Mouse (Mus musculus): ENCODE results near the gene Gps2.

The Gps2 gene

DNA sequence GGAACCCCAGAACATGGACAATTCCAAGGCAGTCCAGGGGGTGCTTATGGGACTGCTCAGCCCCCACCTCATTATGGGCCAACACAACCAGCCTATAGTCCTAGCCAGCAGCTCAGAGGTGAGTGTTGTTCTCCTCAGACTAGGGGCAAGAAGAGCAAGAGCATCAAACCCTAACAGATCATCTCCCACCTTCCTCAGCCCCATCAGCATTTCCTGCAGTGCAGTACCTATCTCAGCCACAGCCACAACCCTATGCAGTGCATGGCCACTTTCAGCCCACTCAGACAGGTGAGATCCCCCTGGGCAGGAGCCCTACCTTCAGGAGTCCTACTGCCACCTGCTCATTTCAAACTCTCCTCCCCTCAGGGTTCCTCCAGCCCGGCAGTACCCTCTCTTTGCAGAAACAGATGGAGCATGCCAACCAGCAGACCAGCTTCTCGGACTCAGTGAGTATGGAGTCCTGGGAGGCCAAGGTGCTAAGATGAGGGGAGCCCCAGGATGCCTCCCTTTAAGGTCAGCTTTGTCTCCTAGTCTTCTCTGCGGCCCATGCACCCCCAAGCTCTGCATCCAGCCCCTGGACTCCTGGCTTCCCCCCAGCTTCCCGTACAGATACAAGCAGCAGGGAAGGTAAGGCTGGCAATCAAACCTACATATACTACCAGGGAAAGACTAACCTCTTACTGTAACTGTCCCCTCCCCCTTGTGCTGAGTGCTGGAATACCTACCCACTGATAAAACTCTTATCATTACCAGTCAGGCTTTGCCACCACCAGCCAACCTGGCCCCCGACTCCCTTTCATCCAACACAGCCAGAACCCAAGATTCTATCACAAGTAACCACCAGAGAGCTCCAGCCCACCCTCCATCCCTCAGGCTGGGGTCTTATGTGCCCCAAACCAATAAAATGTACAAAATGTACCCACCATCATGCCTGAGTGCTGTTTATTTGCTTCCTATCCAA is 2.3 kb downstream of the Gps2 start:
- CTCF ChIA-PET = no interaction called here

DNA sequence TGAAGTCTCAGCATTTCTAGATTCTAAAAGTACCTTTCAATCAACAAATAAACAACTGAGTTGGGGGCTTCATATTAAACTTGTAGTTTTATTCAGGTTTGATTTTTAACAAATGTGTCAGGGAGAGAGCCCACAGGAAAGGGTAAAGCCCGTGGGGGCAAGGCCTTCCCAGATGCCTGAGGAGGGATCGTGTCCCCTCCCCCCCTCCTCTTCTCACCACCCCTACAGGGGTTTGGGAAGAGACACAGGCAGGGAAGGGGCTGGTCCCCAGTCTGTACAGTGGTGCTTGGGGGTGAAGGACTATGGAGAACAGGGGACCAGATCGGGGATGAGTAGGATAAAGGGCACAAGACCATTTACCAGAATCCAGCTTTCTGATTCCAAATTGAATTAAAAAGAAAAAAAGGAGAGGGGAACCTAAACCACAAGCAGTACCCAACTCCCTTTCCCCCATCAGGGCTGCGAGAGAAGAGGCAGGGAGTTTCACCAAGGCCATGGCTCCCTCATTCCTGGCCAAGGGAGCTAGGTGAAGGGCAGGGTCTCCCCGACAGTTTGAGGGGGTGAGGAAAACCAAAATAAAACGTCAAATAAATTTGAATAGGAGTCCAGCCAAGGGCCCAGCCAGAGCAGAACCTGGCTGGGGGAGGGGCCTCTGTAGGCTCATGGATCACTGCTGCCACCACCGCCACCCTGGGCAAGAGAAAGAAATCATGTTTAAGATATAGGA is 3.1 kb downstream of the Gps2 start:
- CTCF ChIA-PET = interaction anchor here (0.8 kb wide), 1 partner anchor 22 kb away, joined by 3 read pairs; no protein-coding TSS in a partner anchor

DNA sequence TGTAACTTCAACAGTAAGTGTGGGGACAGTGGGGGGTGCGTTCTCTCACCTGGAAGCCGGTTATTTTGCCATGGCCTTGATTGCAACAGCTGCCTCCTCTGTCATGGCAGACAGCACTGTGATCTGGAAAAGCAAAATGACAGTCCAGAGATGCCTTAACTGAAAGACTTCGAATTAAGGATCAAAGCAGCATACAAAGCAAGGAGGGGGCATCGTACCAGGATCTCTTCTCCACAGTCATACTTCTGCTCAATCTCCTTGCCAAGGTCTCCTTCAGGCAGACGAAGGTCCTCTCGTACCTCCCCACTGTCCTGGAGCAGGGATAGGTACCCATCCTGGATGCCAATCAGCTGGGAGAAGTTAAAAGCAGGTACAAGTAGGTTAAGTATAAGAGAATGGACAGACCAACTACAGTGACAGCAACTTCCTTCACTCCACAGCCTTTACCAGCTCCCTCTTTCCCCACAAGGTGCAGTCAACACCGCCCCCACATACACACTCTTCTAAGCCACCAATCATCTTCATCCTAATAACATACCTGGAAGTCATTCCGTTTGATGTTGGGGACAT is 3.8 kb downstream of the Gps2 start:
- CTCF ChIA-PET = interaction anchor here (0.8 kb wide), 1 partner anchor 23 kb away, joined by 3 read pairs; no protein-coding TSS in a partner anchor

DNA sequence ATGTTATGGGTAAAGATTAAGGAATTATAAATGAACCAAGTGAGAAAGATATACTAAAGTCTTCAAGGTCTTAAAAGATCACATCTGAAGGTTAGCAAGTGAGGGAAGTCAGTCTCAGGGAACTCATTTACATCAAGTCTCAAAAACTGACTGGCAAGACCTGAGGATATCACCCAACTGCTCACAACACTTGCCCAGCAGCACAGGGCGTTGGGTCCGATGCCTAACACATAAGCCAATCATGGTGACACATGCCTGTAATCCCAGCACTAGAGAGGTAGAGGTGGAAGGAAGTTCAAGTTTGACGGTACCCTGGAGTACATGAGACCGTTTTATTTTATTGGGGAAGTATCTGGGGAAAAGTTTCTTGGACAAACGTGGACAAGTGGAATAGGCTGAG is 4.4 kb downstream of the Gps2 start:
- CTCF ChIA-PET = no interaction called here

DNA sequence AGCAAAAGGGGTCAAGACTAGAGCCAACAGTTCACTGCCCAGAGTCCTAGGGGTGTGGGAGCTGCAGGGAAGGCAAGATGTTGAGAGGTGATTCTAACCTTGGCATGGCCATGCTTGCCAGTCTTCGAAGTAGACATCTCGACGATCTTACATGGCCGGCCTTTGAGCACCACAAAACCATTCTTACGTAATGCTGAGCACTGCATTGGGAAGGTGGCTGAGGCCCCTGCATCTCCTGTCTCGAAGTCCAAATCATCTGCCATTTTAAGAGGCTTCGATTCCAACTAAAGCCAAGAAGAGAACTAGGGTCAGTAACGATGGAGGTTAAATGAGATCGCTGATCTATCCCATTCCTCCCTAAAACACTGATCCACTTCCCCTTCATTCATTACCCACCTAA is 5.4 kb downstream of the Gps2 start:
- CTCF ChIA-PET = no interaction called here

DNA sequence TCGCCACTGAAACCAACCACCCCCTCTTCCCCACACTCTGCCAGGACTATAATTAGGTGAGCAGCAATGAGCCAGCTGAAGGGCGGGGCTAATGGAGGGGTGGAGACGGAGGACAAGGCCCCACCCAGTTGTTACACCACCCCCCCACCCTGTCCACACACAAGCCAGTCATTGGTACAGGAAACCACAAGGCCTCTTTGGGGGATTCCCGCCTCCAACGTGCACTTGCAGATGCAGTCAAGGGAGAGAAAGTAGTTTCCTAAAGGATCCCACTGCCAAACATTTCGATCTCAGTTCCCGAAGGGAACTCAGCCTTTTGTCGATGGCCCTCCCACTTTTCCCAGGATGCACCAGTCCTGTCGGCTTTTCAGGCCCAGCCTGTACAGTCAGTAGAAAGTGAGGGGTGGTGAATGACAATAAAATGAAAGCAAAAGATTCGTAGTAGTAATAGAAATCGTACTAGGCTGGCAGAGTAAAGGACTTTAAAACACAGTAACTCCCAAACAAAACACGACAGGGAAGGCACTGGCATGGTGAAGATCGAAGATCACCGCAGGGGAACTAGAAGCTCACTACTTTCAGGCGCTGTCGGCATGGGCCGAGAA is 6.1 kb downstream of the Gps2 start:
- CTCF ChIA-PET = interaction anchor here (0.9 to 2.6 kb wide), 2 partner anchors 13 to 36 kb away, joined by 3 to 7 read pairs; no protein-coding TSS in a partner anchor

DNA sequence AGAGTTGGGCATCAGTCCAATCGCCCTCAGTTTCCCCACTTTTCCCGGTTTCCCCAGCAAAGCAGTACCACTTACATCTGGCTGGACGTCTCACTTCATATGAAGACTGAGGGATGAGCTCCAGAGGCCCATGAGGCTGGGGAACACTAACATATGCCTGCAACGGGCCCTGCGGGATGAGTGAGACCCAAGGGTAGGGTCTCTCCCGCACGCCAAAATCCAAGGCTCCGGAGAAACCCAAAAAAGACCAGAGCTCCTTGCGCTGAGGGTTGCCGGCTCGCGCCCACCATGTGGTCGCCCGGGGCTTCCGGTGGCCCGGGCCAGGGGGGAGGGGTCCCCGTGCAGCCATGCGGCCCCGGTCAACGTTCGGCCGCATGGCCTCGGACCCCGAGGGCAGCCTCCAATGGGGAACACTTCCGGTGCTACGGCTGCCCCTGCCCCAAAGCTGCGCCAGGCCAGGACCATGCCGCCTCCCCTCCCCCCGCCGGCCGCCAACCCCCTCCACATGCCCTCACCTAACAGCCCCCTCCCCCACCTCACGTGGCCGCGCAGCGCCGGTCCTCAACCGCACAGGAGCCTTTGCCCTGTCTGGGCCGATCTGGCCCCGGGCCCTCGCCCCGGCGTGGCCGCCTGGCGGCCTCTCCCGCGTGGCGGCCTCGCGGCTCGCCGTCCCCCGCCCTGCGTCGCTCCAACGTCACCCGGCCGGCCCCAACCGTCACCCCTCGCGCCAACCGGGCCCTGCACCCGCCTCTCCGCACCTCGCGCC is 6.8 kb downstream of the Gps2 start:
- CTCF ChIA-PET = interaction anchor here (0.6 to 2.6 kb wide), 4 partner anchors 11 to 121 kb away, joined by 3 to 7 read pairs (median 4); no protein-coding TSS in a partner anchor

DNA sequence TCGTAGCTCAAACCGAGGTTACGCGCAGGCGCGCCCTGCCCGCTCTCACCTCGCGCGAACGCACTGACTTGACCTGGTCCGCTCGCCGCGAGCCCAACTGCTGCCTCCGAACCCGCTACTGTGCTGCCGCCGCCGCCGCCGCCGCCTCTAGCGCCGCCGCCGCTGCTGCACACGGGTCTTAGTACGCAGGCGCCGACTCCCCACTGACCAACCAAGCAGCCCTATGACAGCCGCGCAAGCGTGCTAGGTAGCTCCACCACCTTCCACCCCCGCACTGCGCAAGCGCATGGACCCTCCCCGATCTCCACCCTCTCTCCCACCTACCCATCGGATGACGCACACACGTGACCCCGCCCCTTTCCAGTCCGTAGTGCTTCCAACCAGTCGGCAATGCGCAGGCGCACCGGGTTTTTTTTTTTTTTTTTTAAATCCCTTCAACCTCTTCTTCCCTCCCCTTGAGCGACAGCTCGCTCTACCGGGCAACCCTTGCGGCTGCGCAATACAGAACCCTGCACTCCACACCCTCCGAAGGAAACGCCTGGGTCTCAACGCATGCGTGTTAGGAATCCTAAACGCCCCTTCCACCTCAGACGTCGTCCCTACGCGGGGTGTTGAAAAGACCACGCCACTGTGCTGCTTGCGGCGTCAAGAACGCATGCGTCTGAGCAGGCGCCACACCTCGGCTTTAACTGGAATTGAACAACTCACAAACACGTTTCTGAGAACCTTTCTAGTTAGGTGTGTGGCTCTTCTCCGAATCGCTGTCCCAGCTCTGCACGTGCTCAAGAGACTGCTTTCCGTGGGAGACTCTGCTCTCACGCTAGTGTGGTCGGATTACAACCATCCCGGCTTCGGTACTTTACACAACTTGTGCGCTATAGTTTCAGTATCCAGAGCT is 7.7 kb downstream of the Gps2 start, which contains the start of gene Eif5a:
Eif5a (minus strand) TSS at position 845 of the 898 bp plus-strand sequence.
- CTCF ChIA-PET = interaction anchor here (0.5 to 2.6 kb wide), 4 partner anchors 10 to 122 kb away, joined by 3 to 7 read pairs (median 4); no protein-coding TSS in a partner anchor

DNA sequence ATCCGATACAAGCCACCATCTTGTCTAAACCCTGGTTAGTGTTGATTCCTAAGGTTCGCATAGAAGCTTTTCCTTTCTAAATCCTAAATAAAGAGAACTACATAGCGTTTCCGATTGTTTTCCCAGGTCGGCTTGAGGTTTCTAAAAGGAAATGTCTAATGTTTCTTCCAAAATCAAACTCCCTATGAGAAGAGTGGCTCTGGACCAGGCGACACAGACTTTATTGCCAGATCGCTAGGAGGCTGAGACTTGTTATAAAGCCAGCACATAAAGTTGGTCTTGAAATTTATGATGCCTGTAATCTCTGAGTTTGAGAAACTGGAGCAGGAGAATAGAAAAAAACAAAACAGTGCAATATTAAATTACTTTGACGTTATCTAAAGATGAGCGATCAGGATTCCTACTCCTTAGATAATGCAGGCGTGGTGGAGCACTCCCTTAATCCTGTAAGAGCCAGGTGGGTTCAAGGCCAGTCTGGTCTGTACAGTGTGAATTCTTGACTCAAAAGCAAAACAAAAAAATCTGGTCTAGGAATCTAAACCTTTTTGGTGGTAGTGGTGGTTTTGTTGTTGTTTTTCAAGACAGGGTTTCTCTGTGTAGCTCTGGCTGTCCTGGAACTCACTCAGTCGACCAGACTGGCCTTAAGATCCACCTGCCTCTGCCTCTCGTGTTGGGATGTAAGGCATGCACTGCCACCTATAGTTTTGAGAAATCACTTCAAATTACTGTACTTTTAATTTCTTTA is 8.5 kb downstream of the Gps2 start:
- CTCF ChIA-PET = interaction anchor here (0.5 to 2.6 kb wide), 4 partner anchors 10 to 40 kb away, joined by 3 to 7 read pairs (median 6); no protein-coding TSS in a partner anchor

DNA sequence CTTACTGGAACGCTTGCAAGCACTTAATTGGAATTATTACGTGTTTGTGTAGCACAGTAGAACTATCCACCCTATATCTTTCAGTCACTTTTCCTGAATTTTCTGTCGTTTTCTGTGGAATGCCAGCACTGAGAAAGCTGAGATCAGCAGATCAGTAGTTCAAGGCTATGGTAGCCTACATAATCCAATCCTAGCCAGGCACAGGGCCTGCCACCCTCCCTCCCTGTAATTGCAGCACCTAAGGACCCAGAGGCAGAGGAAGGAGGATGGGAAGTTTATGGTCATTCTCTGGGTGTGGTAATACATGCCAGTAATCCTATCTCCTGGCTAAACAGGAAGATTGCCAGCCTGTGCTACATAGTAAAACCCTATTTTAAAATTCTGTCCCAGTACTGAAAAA is 9.1 kb downstream of the Gps2 start:
- CTCF ChIA-PET = interaction anchor here (0.7 to 1.1 kb wide), 2 partner anchors 9 to 34 kb away, joined by 4 to 7 read pairs; no protein-coding TSS in a partner anchor

DNA sequence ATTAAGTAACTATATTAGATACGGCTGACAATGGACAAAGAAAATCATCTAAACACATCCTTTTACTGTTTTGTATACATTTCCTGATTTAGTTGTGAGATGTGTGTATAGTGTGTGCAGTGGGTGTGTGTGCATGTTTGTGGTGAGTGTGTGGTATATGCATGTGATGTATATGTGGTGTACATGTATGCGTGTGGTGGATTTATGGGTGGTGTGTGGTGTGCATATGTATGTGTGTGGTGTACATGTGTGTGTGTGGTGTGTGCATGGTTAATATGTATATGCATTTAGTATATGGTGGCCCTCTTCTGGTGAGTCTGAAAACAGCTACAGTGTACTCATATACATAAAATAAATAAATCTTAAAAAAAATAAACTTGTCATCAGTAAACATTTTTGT is 13.8 kb downstream of the Gps2 start:
- CTCF ChIA-PET = interaction anchor here (0.6 kb wide), 2 partner anchors 33 to 119 kb away, joined by 6 to 27 read pairs; no protein-coding TSS in a partner anchor

DNA sequence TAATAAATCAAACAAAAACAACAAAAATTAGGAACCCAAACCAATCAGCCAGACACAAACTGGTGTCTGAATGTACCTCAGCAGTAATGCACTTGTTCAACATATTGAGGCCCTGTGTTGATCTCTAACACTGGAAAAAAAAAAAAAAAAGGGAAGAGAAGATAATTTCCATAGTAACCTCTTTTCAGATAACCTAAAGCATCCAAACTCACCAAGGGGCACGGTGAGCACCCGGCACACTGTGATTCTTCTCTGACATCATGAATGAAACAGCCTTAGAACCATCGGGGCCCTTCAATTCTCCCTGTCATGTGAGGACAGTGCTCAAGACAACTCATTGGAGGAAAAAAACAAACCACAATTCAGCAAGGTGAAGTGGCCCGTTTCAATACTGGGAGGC is 16.0 kb downstream of the Gps2 start:
- CTCF ChIA-PET = no interaction called here

DNA sequence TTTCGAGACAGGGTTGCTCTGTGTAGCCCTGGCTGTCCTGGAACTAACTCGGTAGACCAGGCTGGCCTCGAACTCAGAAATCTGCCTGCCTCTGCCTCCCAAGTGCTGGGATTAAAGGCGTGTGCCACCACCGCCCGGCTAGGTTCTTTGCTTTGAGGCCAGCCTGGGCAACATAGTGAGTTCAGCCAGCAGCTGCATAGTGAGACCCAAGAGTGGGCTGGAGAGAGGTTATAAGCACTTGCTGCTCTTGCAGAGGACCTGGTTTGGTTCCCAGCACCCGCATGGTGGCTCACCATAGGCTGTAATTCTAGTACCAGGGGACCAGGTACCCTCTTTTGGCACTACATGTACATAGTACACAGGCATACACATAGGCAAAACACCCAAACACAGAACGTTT is 16.5 kb downstream of the Gps2 start:
- CTCF ChIA-PET = interaction anchor here (0.6 kb wide), 1 partner anchor 292 kb away, joined by 7 read pairs; no protein-coding TSS in a partner anchor

DNA sequence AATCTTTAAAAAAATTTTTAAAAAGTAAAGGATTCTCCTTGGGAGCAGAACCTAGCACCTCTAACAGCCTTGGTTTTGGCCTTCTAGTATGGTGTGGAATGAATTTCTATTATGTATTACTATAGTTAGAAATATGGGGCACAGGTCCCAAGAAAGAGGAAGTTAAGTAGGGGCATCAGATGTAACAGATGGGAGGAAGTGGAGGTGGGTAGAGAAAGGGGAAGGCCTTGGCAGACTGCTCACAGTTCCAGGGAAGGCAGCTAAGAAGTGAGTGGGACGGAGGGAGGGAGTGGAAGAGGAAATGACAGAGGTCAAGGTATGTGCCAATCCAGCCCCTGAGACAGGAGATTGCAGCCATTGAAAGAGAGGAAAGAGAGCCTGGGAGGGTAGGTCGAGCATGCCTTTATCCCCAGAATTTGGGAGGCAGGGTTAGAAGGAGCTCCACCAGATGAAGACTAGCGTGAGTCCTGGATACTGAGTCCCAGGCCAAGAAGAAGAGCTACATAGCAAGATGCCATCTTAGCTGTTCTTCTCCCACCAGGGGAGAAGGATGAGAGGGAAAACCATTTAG is 17.4 kb downstream of the Gps2 start:
- CTCF ChIA-PET = interaction anchor here (0.6 to 1.4 kb wide), 5 partner anchors 8 to 291 kb away, joined by 3 to 7 read pairs (median 4); partner anchors contain the start of gene Eif5a

DNA sequence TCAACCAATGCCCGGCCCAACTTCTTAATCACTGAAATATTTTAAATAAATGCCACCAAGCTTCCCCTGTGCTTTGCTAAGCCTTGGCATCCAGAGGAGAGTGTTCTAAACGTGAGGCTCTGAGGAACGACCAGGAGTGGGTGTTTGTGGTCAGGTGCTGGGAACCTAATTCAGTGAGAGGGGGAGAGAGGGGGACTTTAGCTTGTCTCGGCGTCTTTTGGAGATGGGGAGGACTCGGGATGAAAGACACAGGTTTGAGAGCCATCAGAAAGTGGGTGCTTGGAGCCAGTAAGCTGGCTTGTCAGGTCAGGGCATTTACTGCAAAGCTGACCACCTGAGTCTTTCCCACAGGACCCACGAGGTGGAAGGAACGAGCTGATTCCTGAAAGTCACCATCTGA is 18.1 kb downstream of the Gps2 start:
- CTCF ChIA-PET = interaction anchor here (0.9 to 1.6 kb wide), 4 partner anchors 9 to 17 kb away, joined by 3 to 8 read pairs (median 4); partner anchors contain the start of gene Eif5a

DNA sequence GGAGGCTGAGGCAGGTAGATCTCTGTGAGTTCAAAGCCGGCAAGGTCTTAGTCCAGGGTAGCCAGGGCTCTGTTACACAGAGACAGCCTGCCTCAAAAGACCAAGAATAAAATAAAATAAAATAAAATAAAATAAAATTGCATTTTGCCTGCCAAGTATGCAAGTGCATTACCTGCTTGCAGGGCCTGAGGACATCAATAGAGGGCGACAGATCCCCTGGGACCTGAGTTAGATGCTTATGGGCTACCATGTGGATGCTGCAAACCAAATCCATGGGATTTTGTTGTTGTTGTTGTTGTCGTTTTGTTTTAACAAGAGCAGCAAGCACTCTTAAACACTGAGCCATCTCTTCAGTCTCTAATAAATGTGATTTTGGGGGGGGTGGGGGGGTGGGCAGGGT is 18.6 kb downstream of the Gps2 start:
- CTCF ChIA-PET = interaction anchor here (0.7 to 1.6 kb wide), 5 partner anchors 9 to 100 kb away, joined by 3 to 8 read pairs (median 5); partner anchors contain the start of gene Eif5a

DNA sequence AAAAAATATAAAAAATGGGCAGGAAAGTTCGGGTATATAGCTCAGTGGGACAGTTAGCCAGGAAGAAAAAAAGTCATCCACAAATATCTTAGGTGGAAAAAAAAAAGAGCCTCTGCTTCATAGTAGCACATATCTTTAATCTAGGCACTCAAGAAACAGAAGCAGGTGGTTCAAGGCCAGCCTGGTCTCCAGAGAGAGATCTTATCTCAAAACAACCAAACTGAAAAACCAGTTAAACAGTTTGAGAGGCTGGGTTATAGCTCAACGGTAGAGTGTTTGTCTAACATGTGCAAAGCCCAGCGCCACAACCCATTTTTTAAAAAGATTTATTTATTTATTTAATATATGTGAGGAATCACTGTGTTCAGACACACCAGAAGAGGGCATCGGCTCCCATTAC is 19.4 kb downstream of the Gps2 start:
- CTCF ChIA-PET = interaction anchor here (0.5 to 1.6 kb wide), 3 partner anchors 16 to 373 kb away, joined by 8 to 9 read pairs (median 8); no protein-coding TSS in a partner anchor

DNA sequence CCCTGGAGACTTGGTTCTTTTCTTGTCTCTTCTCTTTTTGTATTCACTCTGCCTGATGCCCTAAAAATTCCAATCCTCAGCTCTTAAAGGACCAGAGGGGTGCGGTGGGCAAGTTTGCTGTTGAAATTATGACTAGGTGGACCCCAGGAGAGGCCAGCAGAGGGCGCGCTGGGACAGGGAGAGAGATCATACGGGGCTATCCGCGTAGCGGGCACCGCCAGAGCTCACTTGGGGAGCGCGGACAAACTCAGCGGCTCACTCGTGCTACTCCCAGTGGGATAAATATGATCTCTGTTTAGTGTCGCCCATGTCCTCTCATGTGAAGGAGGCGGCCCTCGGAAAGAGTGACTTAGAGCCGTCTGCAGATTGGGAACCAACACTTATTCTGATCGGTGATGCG is 20.5 kb downstream of the Gps2 start:
- CTCF ChIA-PET = interaction anchor here (0.5 to 2.0 kb wide), 6 partner anchors 13 to 204 kb away, joined by 3 to 20 read pairs (median 3); partner anchors contain the start of gene Tmem102

Data from spleen, embryonic (tissue).